Comparison of ENCODE assay signal across 11 mouse cellular contexts in genomic region chr13:35079685-35080084, GRCm38 (mm10).
"Had no signal": no experiment of that assay in that cellular context is flagged by ENCODE, and none has a peak within 500 bp of the region (broad histone marks: within the 10 kb centered on the region; RNA-seq: fewer than 3 reads in every experiment).

No protein-coding gene starts in this region.

- ATAC-seq: liver, embryonic 12.5 days; midbrain, embryonic 13.5 days had no signal

- H3K4me3 ChIP-seq: kidney, embryonic 15.5 days; limb, embryonic 13.5 days; liver, embryonic 12.5 days; midbrain, embryonic 13.5 days; stomach, embryonic 15.5 days had no signal

- H3K9ac ChIP-seq: kidney, embryonic 15.5 days; limb, embryonic 13.5 days; liver, embryonic 12.5 days; lung, embryonic 14.5 days; midbrain, embryonic 13.5 days; stomach, embryonic 15.5 days had no signal

- H3K4me1 ChIP-seq: limb, embryonic 13.5 days; liver, embryonic 12.5 days; midbrain, embryonic 13.5 days; stomach, embryonic 15.5 days had no signal

- H3K36me3 ChIP-seq: kidney, embryonic 15.5 days; limb, embryonic 13.5 days; liver, embryonic 12.5 days; midbrain, embryonic 13.5 days; stomach, embryonic 15.5 days had no signal

- H3K27ac ChIP-seq: kidney, embryonic 15.5 days; limb, embryonic 13.5 days; liver, embryonic 12.5 days; macrophage; midbrain, embryonic 13.5 days; stomach, embryonic 15.5 days had no signal

- H3K27me3 ChIP-seq: kidney, embryonic 15.5 days; limb, embryonic 13.5 days; liver, embryonic 12.5 days; midbrain, embryonic 13.5 days; stomach, embryonic 15.5 days had no signal

- DNase-seq: left cerebral cortex, postnatal 4 days; lung, embryonic 14.5 days; lung, postnatal 10 days; right cerebral cortex, postnatal 14 days; thymus, postnatal 36 days had no signal
